10 mouse cellular contexts compared by ENCODE assay signal in genomic region chr2:20665309-20665971, GRCm38 (mm10).
A peak's percentile ranks its signal among the peaks of the same experiment; 100 is the strongest.
DNase-seq lines count a peak whose midpoint lies in the region; ATAC-seq and TF ChIP-seq lines count a peak whose summit lies in the region.
"Had no signal": no experiment of that assay in that cellular context is flagged by ENCODE, and none has a peak within 500 bp of the region (broad histone marks: within the 10 kb centered on the region; RNA-seq: fewer than 3 reads in every experiment).

No protein-coding gene starts in this region.

- TF ChIP-seq CTCF in gastrocnemius, adult 2 months (IDR thresholded peaks at IDR 0.05), result no peak
- TF ChIP-seq CTCF in midbrain, postnatal 0 days (IDR thresholded peaks at IDR 0.05), result no peak

- H3K27ac ChIP-seq in gastrocnemius, adult 2 months, result 0 out of 2 replicates have a peak overlapping the region, but pooled peaks have one; percentile 13
- H3K27ac ChIP-seq in midbrain, embryonic 11.5 days (ENCODE audit: low read depth, low read length), result no peak overlapping the region
- no peak overlapping the region for H3K27ac ChIP-seq in midbrain, postnatal 0 days (ENCODE audit: low read depth, low read length)
- H3K27ac ChIP-seq in intestine, embryonic 16.5 days (ENCODE audit: low read length), result peak overlapping the region; percentile 46

- no peaks in the 10 kb centered on the region for H3K27me3 ChIP-seq in midbrain, embryonic 11.5 days (ENCODE audit: control insufficient read depth, insufficient read depth, low read length)
- H3K27me3 ChIP-seq in midbrain, postnatal 0 days (ENCODE audit: insufficient read depth, low read length), result no peaks in the 10 kb centered on the region
- H3K27me3 ChIP-seq in intestine, embryonic 16.5 days (replicated peaks; ENCODE audit: control insufficient read depth, insufficient read depth, low read length), result no peaks in the 10 kb centered on the region

- ATAC-seq in midbrain, embryonic 11.5 days (ENCODE audit: low FRiP score), result no peak; the same call in 1 of the 2 replicates
- no peak for ATAC-seq in midbrain, postnatal 0 days (ENCODE audit: low FRiP score)
- ATAC-seq in intestine, embryonic 16.5 days, result peak; percentile 84

- no peak for DNase-seq in gastrocnemius, adult 2 months
- DNase-seq in gastrocnemius, adult 18-20 months (ENCODE audit: low spot score), result no peak
- peak; percentile 85 for DNase-seq in midbrain, embryonic 11.5 days (ENCODE audit: low spot score, missing footprints)
- DNase-seq in midbrain, postnatal 0 days (ENCODE audit: low spot score), result no peak
- peak; percentile 67 for DNase-seq in testis, postnatal 14 days (ENCODE audit: low spot score)
- no peak for DNase-seq in urinary bladder, adult 2 months (ENCODE audit: low spot score)
- DNase-seq in layer of hippocampus, adult 9-11 months, result no peak
- DNase-seq: B cell, adult 2 months had no signal

- intact Hi-C loops in gastrocnemius, adult 2 months (cut with DNase I), result no loop called here

- H3K36me3 ChIP-seq in midbrain, embryonic 11.5 days (ENCODE audit: control insufficient read depth, insufficient read depth, low read length), result no peaks in the 10 kb centered on the region
- no peaks in the 10 kb centered on the region for H3K36me3 ChIP-seq in midbrain, postnatal 0 days (ENCODE audit: insufficient read depth, low read length)
- H3K36me3 ChIP-seq in intestine, embryonic 16.5 days (ENCODE audit: control insufficient read depth, insufficient read depth, low read length), result no peaks in the 10 kb centered on the region

- 21% methylated on average over 4 of the region's 5 CpGs for WGBS in midbrain, embryonic 11.5 days
- 26% methylated on average over 5 of the region's 5 CpGs for WGBS in midbrain, postnatal 0 days
- WGBS in intestine, embryonic 16.5 days, result 44% methylated on average over 4 of the region's 5 CpGs

- no peak overlapping the region for H3K4me2 ChIP-seq in midbrain, embryonic 11.5 days
- H3K4me2 ChIP-seq in midbrain, postnatal 0 days (ENCODE audit: low read depth, low read length, poor library complexity, severe bottlenecking), result no peak overlapping the region
- no peak overlapping the region for H3K4me2 ChIP-seq in intestine, embryonic 16.5 days (ENCODE audit: low read depth, low read length)

- H3K4me1 ChIP-seq in midbrain, embryonic 11.5 days (ENCODE audit: control insufficient read depth, insufficient read depth, low read length), result no peaks in the 10 kb centered on the region
- H3K4me1 ChIP-seq in midbrain, postnatal 0 days (ENCODE audit: insufficient read depth, low read length), result no peaks in the 10 kb centered on the region
- peaks cover 10% of the 10 kb centered on the region; the same call in 1 of the 2 replicates for H3K4me1 ChIP-seq in intestine, embryonic 16.5 days (ENCODE audit: control insufficient read depth, insufficient read depth, low read length)

- no peak overlapping the region for H3K4me3 ChIP-seq in gastrocnemius, adult 2 months
- H3K4me3 ChIP-seq in midbrain, embryonic 11.5 days (ENCODE audit: low read depth, low read length), result no peak overlapping the region
- H3K4me3 ChIP-seq in midbrain, postnatal 0 days (ENCODE audit: low read depth, low read length), result no peak overlapping the region
- H3K4me3 ChIP-seq in intestine, embryonic 16.5 days (ENCODE audit: low read length), result no peak overlapping the region
- H3K4me3 ChIP-seq: erythroblast, embryonic 14.5 days had no signal

- H3K9ac ChIP-seq in midbrain, embryonic 11.5 days (ENCODE audit: low read length), result no peak overlapping the region
- H3K9ac ChIP-seq in midbrain, postnatal 0 days (replicated peaks; ENCODE audit: low read length, poor library complexity, severe bottlenecking), result no peak overlapping the region
- H3K9ac ChIP-seq in intestine, embryonic 16.5 days (ENCODE audit: low read depth, low read length), result no peak overlapping the region

- H3K9me3 ChIP-seq in midbrain, embryonic 11.5 days (ENCODE audit: control insufficient read depth, low read length), result no peaks in the 10 kb centered on the region
- H3K9me3 ChIP-seq in midbrain, postnatal 0 days (ENCODE audit: low read length), result no peaks in the 10 kb centered on the region
- no peaks in the 10 kb centered on the region; the same call in 1 of the 2 replicates for H3K9me3 ChIP-seq in intestine, embryonic 16.5 days (ENCODE audit: control insufficient read depth, low read length)

Comparison
In these comparisons a context has a peak if more than half of its experiments do, and no peak if none do; other contexts are left out.
1. DNase-seq: peak in midbrain, embryonic 11.5 days (single experiment) and testis, postnatal 14 days (single experiment); none in gastrocnemius, adult 2 months (single experiment), gastrocnemius, adult 18-20 months (single experiment), midbrain, postnatal 0 days (single experiment), urinary bladder, adult 2 months (single experiment) and layer of hippocampus, adult 9-11 months (single experiment).
2. H3K27ac ChIP-seq: peak in gastrocnemius, adult 2 months (single experiment) and intestine, embryonic 16.5 days (single experiment); none in midbrain, embryonic 11.5 days (single experiment) and midbrain, postnatal 0 days (single experiment).